Mouse (Mus musculus): ENCODE data around the gene Banp. TPM values are rescaled to one million over a fixed set of nuclear protein-coding genes. Genes with fewer than 3 reads are reported as not detected.
A peak's percentile ranks its signal among the peaks of the same experiment; 100 is the strongest.

Gene Banp
- polyA plus RNA-seq (2012; rRNA removed), result 54.1 and 68.9 TPM in 2 replicates

DNA sequence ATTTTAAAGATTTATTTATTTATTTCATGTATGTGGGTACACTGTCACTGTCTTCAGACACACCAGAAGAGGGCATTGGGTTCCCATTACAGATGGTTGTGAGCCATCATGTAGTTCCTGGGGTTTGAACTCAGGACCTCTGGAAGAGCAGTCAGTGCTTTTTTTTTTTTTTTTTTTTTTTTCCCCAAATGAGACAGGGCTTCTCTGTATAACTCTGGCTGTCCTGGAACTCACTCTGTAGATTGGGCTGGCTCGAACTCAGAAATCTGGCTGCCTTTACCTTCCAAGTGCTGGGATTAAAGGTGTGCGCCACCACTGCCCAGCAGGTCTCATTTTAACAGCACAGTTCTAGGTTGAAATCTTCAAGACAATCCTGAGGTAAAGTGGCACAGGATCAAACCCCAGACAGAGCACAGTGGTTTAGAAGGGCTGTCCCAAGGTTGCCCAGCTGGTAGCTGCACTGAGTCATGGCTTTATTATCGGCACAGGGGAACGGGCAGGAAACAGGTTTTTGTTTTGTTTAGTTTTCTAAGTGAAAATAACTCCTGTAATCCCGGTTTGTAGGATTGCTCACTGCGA is at the start of gene Banp:
Gene Banp (plus strand): TSS at position 529 of the 579 bp plus-strand sequence.
- Histone ChIP-seq H3K27me3 (ENCODE audit: control insufficient read depth, insufficient read depth, low read length) (no peaks in the 10 kb centered on the region), H3K4me3 (ENCODE audit: extremely low read depth, insufficient read depth, insufficient read length) (peak within 1 kb of the TSS; percentile 90), H3K27ac (ENCODE audit: insufficient read depth, low read length) (peak within 1 kb of the TSS; percentile 95), H3K36me3 (ENCODE audit: control insufficient read depth, insufficient read depth, low read length) (0 out of 2 replicates have a peak, but pooled peaks cover 2% of the 10 kb centered on the region), H3K4me1 (ENCODE audit: control insufficient read depth, insufficient read depth, insufficient read length) (peaks cover 23% of the 10 kb centered on the region; the same call in 1 of the 2 replicates)
- no peak for TF ChIP-seq POLR2A (IDR thresholded peaks at IDR 0.05; ENCODE audit: low read depth, low read length)
- WGBS, result 42% methylated on average over 6 of the region's 6 CpGs
- DNase-seq (ENCODE audit: low read depth in 1 of 2, low spot score in 2 of 2), result no peak

DNA sequence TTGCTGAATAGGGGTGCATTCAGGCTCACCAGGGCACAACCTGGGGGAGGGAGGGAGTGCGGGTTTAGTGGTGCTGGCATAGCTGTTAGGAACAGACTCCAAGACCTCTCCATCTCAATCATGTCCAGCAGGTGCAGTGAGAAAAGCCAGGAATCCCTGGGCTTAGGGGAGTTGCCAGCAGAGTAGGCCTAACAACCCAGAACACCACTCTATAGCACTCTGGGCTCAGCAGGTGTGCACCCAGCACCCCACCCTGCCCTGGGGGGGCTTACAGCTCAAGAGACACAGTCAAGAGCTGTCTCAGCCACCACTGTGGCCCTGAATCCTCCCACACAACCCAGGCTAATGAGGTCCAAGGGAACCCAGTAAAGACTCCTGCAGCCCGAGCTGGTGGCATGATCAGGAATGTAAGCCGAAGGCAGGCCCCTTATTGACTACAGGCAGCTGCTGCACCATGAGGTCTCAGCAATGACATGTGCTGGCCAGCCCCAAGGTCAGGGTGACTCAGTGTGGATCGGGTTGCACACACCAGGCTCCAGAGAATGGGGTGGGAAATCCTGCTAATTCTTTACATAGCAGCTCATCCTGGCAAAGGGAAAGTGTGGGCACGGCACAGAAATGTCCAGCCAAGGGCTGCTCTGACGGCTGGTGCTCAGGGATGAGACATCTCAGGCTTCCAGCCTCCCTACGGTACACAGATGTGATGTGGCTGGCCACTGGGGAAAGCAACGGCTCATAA is 47.9 kb upstream of the Banp start:
- WGBS, result 86% methylated on average over 8 of the region's 8 CpGs
- TF ChIP-seq POLR2A (IDR thresholded peaks at IDR 0.05; ENCODE audit: low read depth, low read length) (no peak), CTCF (IDR thresholded peaks at IDR 0.05; ENCODE audit: extremely low read depth, insufficient read depth, insufficient read length, insufficient replicate concordance) (no peak)
- no peak for DNase-seq (ENCODE audit: low read depth in 1 of 2, low spot score in 2 of 2)
- Histone ChIP-seq H3K36me3 (ENCODE audit: control insufficient read depth, insufficient read depth, low read length) (no peaks in the 10 kb centered on the region), H3K4me3 (ENCODE audit: extremely low read depth, insufficient read depth, insufficient read length) (no peak overlapping the region), H3K27me3 (ENCODE audit: control insufficient read depth, insufficient read depth, low read length) (no peaks in the 10 kb centered on the region), H3K27ac (ENCODE audit: insufficient read depth, low read length) (no peak overlapping the region), H3K4me1 (ENCODE audit: control insufficient read depth, insufficient read depth, insufficient read length) (no peaks in the 10 kb centered on the region; the same call in 1 of the 2 replicates)

DNA sequence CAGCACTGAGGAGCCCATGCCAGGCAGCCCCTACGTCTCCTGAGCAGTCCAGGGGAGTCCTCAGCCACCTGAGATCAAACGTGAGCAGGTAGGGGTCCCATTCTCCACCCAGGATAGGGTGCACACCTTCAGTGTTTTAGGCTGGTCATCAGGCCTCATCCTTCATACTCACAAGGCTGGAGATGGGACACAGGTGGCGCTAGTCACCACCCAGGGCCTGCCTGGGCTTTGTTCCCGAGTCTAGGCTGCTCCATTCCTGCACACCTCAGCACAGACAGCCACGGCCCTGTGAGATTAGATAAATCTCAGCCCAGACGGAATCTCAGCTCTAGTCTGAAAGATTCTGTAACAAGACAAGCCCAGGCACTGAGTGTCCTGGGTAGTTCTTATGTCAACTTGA is 45.6 kb upstream of the Banp start:
- no peak overlapping the region for H3K4me3 ChIP-seq (ENCODE audit: extremely low read depth, insufficient read depth, insufficient read length)
- H3K27me3 ChIP-seq (ENCODE audit: control insufficient read depth, insufficient read depth, low read length), result no peaks in the 10 kb centered on the region
- WGBS, result 85% methylated on average over 6 of the region's 6 CpGs
- H3K4me1 ChIP-seq (ENCODE audit: control insufficient read depth, insufficient read depth, insufficient read length), result peaks cover 4% of the 10 kb centered on the region; the same call in 1 of the 2 replicates
- DNase-seq (ENCODE audit: low read depth in 1 of 2, low spot score in 2 of 2), result no peak
- TF ChIP-seq CTCF (IDR thresholded peaks at IDR 0.05; ENCODE audit: extremely low read depth, insufficient read depth, insufficient read length, insufficient replicate concordance) (no peak), POLR2A (IDR thresholded peaks at IDR 0.05; ENCODE audit: low read depth, low read length) (no peak)
- H3K27ac ChIP-seq (ENCODE audit: insufficient read depth, low read length), result no peak overlapping the region
- H3K36me3 ChIP-seq (ENCODE audit: control insufficient read depth, insufficient read depth, low read length), result no peaks in the 10 kb centered on the region

DNA sequence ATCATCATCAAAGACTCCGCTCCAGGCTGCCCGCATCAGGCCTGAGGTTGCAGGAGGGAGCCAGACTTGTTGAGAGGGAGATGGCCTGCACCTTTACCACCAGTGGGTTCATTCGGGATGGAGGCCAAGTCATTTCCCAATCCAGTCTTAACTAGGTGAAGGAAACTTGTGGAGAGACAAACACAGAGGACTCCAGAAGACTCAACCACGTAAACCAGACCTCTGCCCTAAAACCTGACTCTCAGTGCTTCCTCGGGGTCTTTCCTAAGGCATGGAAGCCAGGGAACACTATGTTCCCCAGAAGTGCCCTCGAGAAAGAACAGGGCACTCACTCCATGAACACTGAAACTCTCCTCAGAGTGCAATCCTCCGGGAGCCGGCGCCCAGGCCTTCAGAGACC is 44.6 kb upstream of the Banp start:
- Histone ChIP-seq H3K27ac (ENCODE audit: insufficient read depth, low read length) (no peak overlapping the region), H3K36me3 (ENCODE audit: control insufficient read depth, insufficient read depth, low read length) (no peaks in the 10 kb centered on the region), H3K27me3 (ENCODE audit: control insufficient read depth, insufficient read depth, low read length) (no peaks in the 10 kb centered on the region), H3K4me3 (ENCODE audit: extremely low read depth, insufficient read depth, insufficient read length) (no peak overlapping the region), H3K4me1 (ENCODE audit: control insufficient read depth, insufficient read depth, insufficient read length) (peaks cover 4% of the 10 kb centered on the region; the same call in 1 of the 2 replicates)
- WGBS, result 89% methylated on average over 9 of the region's 9 CpGs
- DNase-seq (ENCODE audit: low read depth in 1 of 2, low spot score in 2 of 2), result no peak
- no peak for TF ChIP-seq CTCF (IDR thresholded peaks at IDR 0.05; ENCODE audit: extremely low read depth, insufficient read depth, insufficient read length, insufficient replicate concordance)
- no peak for TF ChIP-seq POLR2A (IDR thresholded peaks at IDR 0.05; ENCODE audit: low read depth, low read length)

DNA sequence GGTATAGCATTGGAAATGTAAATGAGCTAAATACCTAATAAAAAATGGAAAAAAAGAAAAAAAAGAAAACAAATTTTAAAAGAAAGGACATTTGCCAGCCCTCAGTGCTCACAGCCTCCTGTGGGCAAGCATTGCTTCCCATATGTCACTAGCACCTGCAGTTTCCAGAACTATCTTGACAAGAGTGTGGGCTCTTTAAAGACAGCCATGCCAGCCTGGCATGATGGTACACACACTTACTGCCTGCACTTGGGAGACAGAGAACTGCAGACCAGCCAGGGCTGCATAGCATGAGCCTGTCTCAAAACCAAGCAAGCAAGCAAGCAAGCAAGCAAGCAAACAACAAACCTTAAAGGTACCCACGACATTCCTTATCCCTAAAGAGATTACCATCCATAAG is 44.1 kb upstream of the Banp start:
- Histone ChIP-seq H3K27me3 (ENCODE audit: control insufficient read depth, insufficient read depth, low read length) (no peaks in the 10 kb centered on the region), H3K36me3 (ENCODE audit: control insufficient read depth, insufficient read depth, low read length) (no peaks in the 10 kb centered on the region), H3K4me3 (ENCODE audit: extremely low read depth, insufficient read depth, insufficient read length) (no peak overlapping the region), H3K27ac (ENCODE audit: insufficient read depth, low read length) (no peak overlapping the region), H3K4me1 (ENCODE audit: control insufficient read depth, insufficient read depth, insufficient read length) (peaks cover 4% of the 10 kb centered on the region; the same call in 1 of the 2 replicates)
- no peak for TF ChIP-seq CTCF (IDR thresholded peaks at IDR 0.05; ENCODE audit: extremely low read depth, insufficient read depth, insufficient read length, insufficient replicate concordance)
- TF ChIP-seq POLR2A (IDR thresholded peaks at IDR 0.05; ENCODE audit: low read depth, low read length), result no peak
- no peak for DNase-seq (ENCODE audit: low read depth in 1 of 2, low spot score in 2 of 2)
- WGBS, result 60% methylated on average over 1 of the region's 1 CpGs

DNA sequence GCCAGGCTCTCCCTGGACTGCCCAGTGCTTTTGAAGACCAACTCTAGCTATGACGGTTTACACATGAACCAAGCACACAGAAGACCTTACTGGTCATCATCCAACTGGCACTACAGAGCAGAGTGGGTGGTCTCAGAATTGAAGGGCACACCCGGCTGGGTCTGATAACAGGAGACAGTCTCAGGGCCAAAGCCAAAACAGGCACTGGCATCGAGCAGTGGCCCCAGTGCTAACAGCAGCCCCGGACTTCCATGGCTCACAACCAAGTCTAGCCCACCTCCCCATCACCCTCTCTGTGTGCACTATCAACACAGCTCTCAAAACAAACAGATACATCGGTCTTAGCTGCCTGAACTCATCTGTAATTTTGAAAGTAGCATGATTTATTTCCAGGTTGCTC is 43.7 kb upstream of the Banp start:
- Histone ChIP-seq H3K4me1 (ENCODE audit: control insufficient read depth, insufficient read depth, insufficient read length) (peaks cover 4% of the 10 kb centered on the region; the same call in 1 of the 2 replicates), H3K36me3 (ENCODE audit: control insufficient read depth, insufficient read depth, low read length) (no peaks in the 10 kb centered on the region), H3K4me3 (ENCODE audit: extremely low read depth, insufficient read depth, insufficient read length) (no peak overlapping the region), H3K27me3 (ENCODE audit: control insufficient read depth, insufficient read depth, low read length) (no peaks in the 10 kb centered on the region), H3K27ac (ENCODE audit: insufficient read depth, low read length) (no peak overlapping the region)
- DNase-seq (ENCODE audit: low read depth in 1 of 2, low spot score in 2 of 2), result no peak
- no peak for TF ChIP-seq POLR2A (IDR thresholded peaks at IDR 0.05; ENCODE audit: low read depth, low read length)
- no peak for TF ChIP-seq CTCF (IDR thresholded peaks at IDR 0.05; ENCODE audit: extremely low read depth, insufficient read depth, insufficient read length, insufficient replicate concordance)
- 34% methylated on average over 5 of the region's 5 CpGs for WGBS
